Mouse (Mus musculus) ES-E14 (cell line): Measurements from ENCODE around the gene Thap4.

Experiments used
- CHD2 ChIP-seq: IDR thresholded peaks from 2 replicates; pipeline ENCODE4 v1.6.1; 2014; ENCODE audit warnings: mild to moderate bottlenecking, low read depth, low read length, inconsistent platforms
- MAFK ChIP-seq: IDR thresholded peaks from 2 replicates; pipeline ENCODE4 v1.6.1; 2014; ENCODE audit warnings: mild to moderate bottlenecking, low read depth, low read length, inconsistent platforms; ENCODE audit not compliant: insufficient read depth

DNA sequence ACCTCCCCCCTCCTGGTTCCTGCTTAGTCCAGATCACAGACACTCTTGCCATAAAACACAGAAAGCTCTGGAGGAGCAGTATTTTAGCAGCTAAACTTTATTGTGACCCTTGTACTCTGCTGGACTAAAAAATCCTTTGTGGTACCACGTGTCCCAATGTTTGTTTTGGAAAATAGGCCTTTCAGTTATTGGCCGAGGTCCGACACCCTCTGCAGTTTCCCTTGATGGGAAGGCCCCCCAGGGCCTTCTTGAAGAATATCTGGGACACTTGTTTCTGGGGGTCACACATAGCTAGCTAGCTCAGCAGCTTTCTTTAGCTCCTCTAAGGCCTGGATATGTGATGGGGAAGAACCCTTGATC is 67.7 kb downstream of the Thap4 start:
- TF ChIP-seq CHD2: no peak
- TF ChIP-seq MAFK: no peak
